Mouse (Mus musculus) kidney, embryonic 15.5 days (tissue): ENCODE data around the gene Ube2o. TPM values are rescaled to one million over a fixed set of nuclear protein-coding genes. Genes with fewer than 3 reads are reported as not detected.

Source experiments
- polyA plus RNA-seq: library from polyadenylated mRNA; unstranded; fragments of >200 nt; fragmentation: Nextera tagmentation; extraction: Ambion mirVana; gene quantifications from 2 replicates; pipeline ENCODE4 v1.2.1, GENCODE M21; 2015

The Ube2o gene
- polyA plus RNA-seq, 1 experiment from 2014 or later: 7.3 TPM

Other genes starting within 250 kb of the Ube2o start
- gene Foxj1, start 246.0 kb downstream of the Ube2o start, polyA plus RNA-seq: 2.9 TPM in 2 replicates
- 12.4 and 12.5 TPM in 2 replicates for gene Rnf157, start 168.4 kb downstream of the Ube2o start, polyA plus RNA-seq
- gene Ubald2, start 147.4 kb downstream of the Ube2o start, polyA plus RNA-seq: 45.7 and 58.1 TPM in 2 replicates
- gene Qrich2, start 115.2 kb downstream of the Ube2o start, polyA plus RNA-seq: 0.14 and 0.30 TPM in 2 replicates
- gene Prpsap1, start 87.2 kb downstream of the Ube2o start, polyA plus RNA-seq: 196 and 208 TPM in 2 replicates
- gene Sphk1, start 50.5 kb downstream of the Ube2o start, polyA plus RNA-seq: 4.1 and 6.3 TPM in 2 replicates
- not detected in 2 replicates for gene Aanat, start 5.0 kb upstream of the Ube2o start, polyA plus RNA-seq
- 9.5 and 9.8 TPM in 2 replicates for gene Rhbdf2, start 45.6 kb upstream of the Ube2o start, polyA plus RNA-seq
- gene Prcd, start 72.1 kb upstream of the Ube2o start, polyA plus RNA-seq: 1.1 and 1.6 TPM in 2 replicates
- gene Cygb, start 72.9 kb upstream of the Ube2o start, polyA plus RNA-seq: 13.7 and 16.0 TPM in 2 replicates
- not detected in 2 replicates for gene St6galnac1, start 194.1 kb upstream of the Ube2o start, polyA plus RNA-seq
- 16.7 and 20.8 TPM in 2 replicates for gene Mxra7, start 246.6 kb upstream of the Ube2o start, polyA plus RNA-seq